Mouse (Mus musculus): ENCODE measurements around the gene Mrps22.

Mrps22 gene

GRCm38 (mm10) chr9:98601156-98601836 lies at the start of gene Mrps22:
Mrps22 (minus strand) TSS chr9:98601660.
- DNase-seq (ENCODE audit: low spot score in 2 of 2), result peak; percentile 40 to 84

GRCm38 (mm10) chr9:98650547-98650946 lies 49.1 kb upstream of the Mrps22 start:
- no peak for DNase-seq (ENCODE audit: low spot score in 2 of 2)

GRCm38 (mm10) chr9:98647418-98647817 lies 46.0 kb upstream of the Mrps22 start:
- DNase-seq (ENCODE audit: low spot score in 2 of 2), result no peak

- DNase-seq (ENCODE audit: low spot score in 2 of 2), result peak; percentile 20 to 63
Measured at GRCm38 (mm10) chr9:98645750-98646149, 44.3 kb upstream of the Mrps22 start.

GRCm38 (mm10) chr9:98642126-98642525 lies 40.7 kb upstream of the Mrps22 start:
- no peak for DNase-seq (ENCODE audit: low spot score in 2 of 2)

- DNase-seq (ENCODE audit: low spot score in 2 of 2), result no peak
Measured at GRCm38 (mm10) chr9:98633287-98634162, 32.1 kb upstream of the Mrps22 start.

- DNase-seq (ENCODE audit: low spot score in 2 of 2), result no peak
Measured at GRCm38 (mm10) chr9:98628480-98628879, 27.0 kb upstream of the Mrps22 start.

GRCm38 (mm10) chr9:98604896-98605295 lies 3.4 kb upstream of the Mrps22 start:
- no peak for DNase-seq (ENCODE audit: low spot score in 2 of 2)

- no peak for DNase-seq (ENCODE audit: low spot score in 2 of 2)
Measured at GRCm38 (mm10) chr9:98601837-98602359, 438 bp upstream of the Mrps22 start.

GRCm38 (mm10) chr9:98600094-98600493 lies 1.4 kb downstream of the Mrps22 start:
- DNase-seq (ENCODE audit: low spot score in 2 of 2), result no peak

- DNase-seq (ENCODE audit: low spot score in 2 of 2), result no peak
Measured at GRCm38 (mm10) chr9:98583852-98584251, 17.6 kb downstream of the Mrps22 start.

- DNase-seq (ENCODE audit: low spot score in 2 of 2), result peak; percentile 90 to 98
Measured at GRCm38 (mm10) chr9:98563137-98564126, 38.0 kb downstream of the Mrps22 start, which contains the start of gene Copb2. Copb2 (plus strand) TSS chr9:98563721.

- no peak for DNase-seq (ENCODE audit: low spot score in 2 of 2)
Measured at GRCm38 (mm10) chr9:98544042-98544441, 57.4 kb downstream of the Mrps22 start.

Measured in left cerebral cortex, adult 9 months (tissue).